Mouse (Mus musculus): ENCODE data around the gene Celf6. TPM values are rescaled to one million over a fixed set of nuclear protein-coding genes. Genes with fewer than 3 reads are reported as not detected.
A peak's percentile ranks its signal among the peaks of the same experiment; 100 is the strongest.

Celf6 gene
- polyA plus RNA-seq, 1 experiment, result not detected

- H3K4me3 ChIP-seq (ENCODE audit: insufficient read depth, low read length), result peak overlapping the region; percentile 33
- H3K4me1 ChIP-seq (ENCODE audit: control insufficient read depth, insufficient read depth, low read length), result no peaks in the 10 kb centered on the region
- no peak overlapping the region for H3K27ac ChIP-seq (ENCODE audit: insufficient read depth, low read length)
- no peak for TF ChIP-seq POLR2A (IDR thresholded peaks at IDR 0.05; ENCODE audit: low read depth, low read length)
Observed at GRCm38 (mm10) chr9:59577401-59577800, 316 bp upstream of the Celf6 start.

- Histone ChIP-seq H3K4me1 (ENCODE audit: control insufficient read depth, insufficient read depth, low read length) (no peaks in the 10 kb centered on the region), H3K27ac (ENCODE audit: insufficient read depth, low read length) (no peak overlapping the region), H3K4me3 (ENCODE audit: insufficient read depth, low read length) (no peak overlapping the region)
- TF ChIP-seq POLR2A (IDR thresholded peaks at IDR 0.05; ENCODE audit: low read depth, low read length) (no peak), CTCF (IDR thresholded peaks at IDR 0.05; ENCODE audit: borderline replicate concordance, insufficient read depth, low read length) (no peak)
Observed at GRCm38 (mm10) chr9:59578505-59578867, 769 bp downstream of the Celf6 start.

- Histone ChIP-seq H3K4me1 (ENCODE audit: control insufficient read depth, insufficient read depth, low read length) (0 out of 2 replicates have a peak, but pooled peaks cover 2% of the 10 kb centered on the region), H3K4me3 (ENCODE audit: insufficient read depth, low read length) (peak overlapping the region; percentile 15; the same call in 1 of the 2 replicates), H3K27ac (ENCODE audit: insufficient read depth, low read length) (no peak overlapping the region)
- peak; percentile 58 for TF ChIP-seq CTCF (IDR thresholded peaks at IDR 0.05; ENCODE audit: borderline replicate concordance, insufficient read depth, low read length)
- TF ChIP-seq POLR2A (IDR thresholded peaks at IDR 0.05; ENCODE audit: low read depth, low read length), result 0 out of 2 replicates have a peak, but pooled peaks have one; percentile 15
Observed at GRCm38 (mm10) chr9:59584871-59585308, 7.2 kb downstream of the Celf6 start.

- Histone ChIP-seq H3K27ac (ENCODE audit: insufficient read depth, low read length) (no peak overlapping the region), H3K4me1 (ENCODE audit: control insufficient read depth, insufficient read depth, low read length) (0 out of 2 replicates have a peak, but pooled peaks cover 2% of the 10 kb centered on the region), H3K4me3 (ENCODE audit: insufficient read depth, low read length) (no peak overlapping the region)
- TF ChIP-seq POLR2A (IDR thresholded peaks at IDR 0.05; ENCODE audit: low read depth, low read length) (no peak), CTCF (IDR thresholded peaks at IDR 0.05; ENCODE audit: borderline replicate concordance, insufficient read depth, low read length) (no peak)
Observed at GRCm38 (mm10) chr9:59588252-59588651, 10.5 kb downstream of the Celf6 start.

- Histone ChIP-seq H3K27ac (ENCODE audit: insufficient read depth, low read length) (no peak overlapping the region), H3K4me1 (ENCODE audit: control insufficient read depth, insufficient read depth, low read length) (0 out of 2 replicates have a peak, but pooled peaks cover 2% of the 10 kb centered on the region), H3K4me3 (ENCODE audit: insufficient read depth, low read length) (no peak overlapping the region)
- no peak for TF ChIP-seq CTCF (IDR thresholded peaks at IDR 0.05; ENCODE audit: borderline replicate concordance, insufficient read depth, low read length)
- TF ChIP-seq POLR2A (IDR thresholded peaks at IDR 0.05; ENCODE audit: low read depth, low read length), result no peak
Observed at GRCm38 (mm10) chr9:59588710-59589671, 11.3 kb downstream of the Celf6 start.

- H3K27ac ChIP-seq (ENCODE audit: insufficient read depth, low read length), result no peak overlapping the region
- TF ChIP-seq CTCF (IDR thresholded peaks at IDR 0.05; ENCODE audit: borderline replicate concordance, insufficient read depth, low read length), result no peak
- H3K4me1 ChIP-seq (ENCODE audit: control insufficient read depth, insufficient read depth, low read length), result 0 out of 2 replicates have a peak, but pooled peaks cover 2% of the 10 kb centered on the region
- H3K4me3 ChIP-seq (ENCODE audit: insufficient read depth, low read length), result no peak overlapping the region
Observed at GRCm38 (mm10) chr9:59589703-59590439, 12.2 kb downstream of the Celf6 start.

- Histone ChIP-seq H3K4me1 (ENCODE audit: control insufficient read depth, insufficient read depth, low read length) (no peaks in the 10 kb centered on the region), H3K4me3 (ENCODE audit: insufficient read depth, low read length) (no peak overlapping the region), H3K27ac (ENCODE audit: insufficient read depth, low read length) (no peak overlapping the region)
- TF ChIP-seq POLR2A (IDR thresholded peaks at IDR 0.05; ENCODE audit: low read depth, low read length) (no peak), CTCF (IDR thresholded peaks at IDR 0.05; ENCODE audit: borderline replicate concordance, insufficient read depth, low read length) (no peak)
Observed at GRCm38 (mm10) chr9:59601661-59602060, 23.9 kb downstream of the Celf6 start.

GRCm38 (mm10) chr9:59605967-59606366 is 28.2 kb downstream of the Celf6 start:
- Histone ChIP-seq H3K27ac (ENCODE audit: insufficient read depth, low read length) (no peak overlapping the region), H3K4me1 (ENCODE audit: control insufficient read depth, insufficient read depth, low read length) (no peaks in the 10 kb centered on the region), H3K4me3 (ENCODE audit: insufficient read depth, low read length) (no peak overlapping the region)
- TF ChIP-seq POLR2A (IDR thresholded peaks at IDR 0.05; ENCODE audit: low read depth, low read length), result no peak
- TF ChIP-seq CTCF (IDR thresholded peaks at IDR 0.05; ENCODE audit: borderline replicate concordance, insufficient read depth, low read length), result no peak

GRCm38 (mm10) chr9:59610950-59611349 is 33.2 kb downstream of the Celf6 start:
- H3K27ac ChIP-seq (ENCODE audit: insufficient read depth, low read length), result no peak overlapping the region
- TF ChIP-seq CTCF (IDR thresholded peaks at IDR 0.05; ENCODE audit: borderline replicate concordance, insufficient read depth, low read length), result no peak
- TF ChIP-seq POLR2A (IDR thresholded peaks at IDR 0.05; ENCODE audit: low read depth, low read length), result no peak
- peaks cover 2% of the 10 kb centered on the region; the same call in 1 of the 2 replicates for H3K4me1 ChIP-seq (ENCODE audit: control insufficient read depth, insufficient read depth, low read length)
- no peak overlapping the region for H3K4me3 ChIP-seq (ENCODE audit: insufficient read depth, low read length)
